Mouse (Mus musculus) monocyte, adult 5-6 weeks (primary cell): Measurements from ENCODE around the gene Allc. TPM values are rescaled to one million over a fixed set of nuclear protein-coding genes. Genes with fewer than 3 reads are reported as not detected.

Experiments used
- ATAC-seq: fragments of 153-309, 156-312 bp; replicated peaks from 2 replicates; pipeline ENCODE4 v1.8.0; 2017; ENCODE audit warnings: mild to moderate bottlenecking; ENCODE audit not compliant: low TSS enrichment, insufficient number of reproducible peaks, severe bottlenecking, poor library complexity, low FRiP score
- total RNA-seq: library from RNA; stranded (forward); fragments of 200-1000, 200-491, 200-594 nt; gene quantifications from 3 replicates; pipeline ENCODE4 v1.2.3, GENCODE M21; 2017

Allc gene
- total RNA-seq, 1 experiment from 2014 or later = not detected

DNA sequence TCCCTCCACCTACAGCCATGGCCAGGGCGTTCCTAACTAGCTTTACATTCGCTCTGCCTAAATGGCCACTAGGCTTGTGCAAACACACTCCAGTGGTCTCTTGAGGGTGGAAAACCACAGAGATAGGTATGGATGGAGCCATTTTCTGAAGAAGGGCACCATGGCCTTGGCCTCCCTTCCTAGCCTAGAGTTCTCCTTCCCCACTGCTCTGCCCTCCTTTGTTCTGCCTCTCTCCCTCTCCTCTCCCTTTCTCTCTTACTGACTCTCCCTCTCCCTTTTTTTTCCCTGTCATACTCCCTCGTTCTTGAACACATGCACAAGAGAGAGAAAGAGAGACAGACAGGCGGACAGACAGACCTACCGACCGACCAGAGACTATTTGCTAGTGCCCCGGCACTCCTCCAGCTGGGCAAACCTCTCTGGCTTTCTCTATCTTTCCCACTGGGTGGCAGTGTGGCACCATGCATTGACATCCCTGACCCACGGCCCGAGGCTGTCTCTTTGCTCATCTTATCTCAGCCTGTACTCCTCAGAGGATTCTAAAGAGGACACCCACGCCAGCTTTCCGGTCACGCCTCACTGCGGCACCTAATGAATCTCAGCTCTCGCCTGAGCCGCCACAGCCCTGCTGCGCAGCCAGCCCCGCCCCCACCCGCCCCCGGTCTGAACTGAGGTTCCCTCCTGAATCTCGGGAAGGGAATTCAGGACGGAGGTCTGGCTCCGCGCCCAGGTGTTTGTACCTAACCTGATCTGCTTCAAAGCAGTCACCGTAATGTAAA is 7.0 kb upstream of the Allc start:
- no peak for ATAC-seq

DNA sequence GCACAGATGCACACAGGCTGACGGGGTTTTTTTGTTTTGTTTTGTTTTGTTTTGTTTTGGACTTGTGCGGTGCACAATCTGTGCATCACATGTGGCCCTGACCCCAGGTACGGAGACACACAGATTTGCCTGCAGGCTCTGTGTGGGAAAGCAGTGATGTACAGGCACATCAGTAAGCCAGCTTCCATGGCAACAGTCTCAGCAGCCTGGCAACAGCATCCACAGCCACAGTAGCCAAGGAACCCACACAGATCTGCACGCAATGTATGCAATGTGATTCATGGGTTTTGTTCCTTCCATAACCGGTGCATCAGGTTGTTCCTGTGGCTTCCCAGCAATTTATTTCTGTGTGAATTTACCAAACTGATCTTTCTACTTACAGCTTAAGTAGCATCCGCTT is 5.6 kb upstream of the Allc start:
- no peak for ATAC-seq

DNA sequence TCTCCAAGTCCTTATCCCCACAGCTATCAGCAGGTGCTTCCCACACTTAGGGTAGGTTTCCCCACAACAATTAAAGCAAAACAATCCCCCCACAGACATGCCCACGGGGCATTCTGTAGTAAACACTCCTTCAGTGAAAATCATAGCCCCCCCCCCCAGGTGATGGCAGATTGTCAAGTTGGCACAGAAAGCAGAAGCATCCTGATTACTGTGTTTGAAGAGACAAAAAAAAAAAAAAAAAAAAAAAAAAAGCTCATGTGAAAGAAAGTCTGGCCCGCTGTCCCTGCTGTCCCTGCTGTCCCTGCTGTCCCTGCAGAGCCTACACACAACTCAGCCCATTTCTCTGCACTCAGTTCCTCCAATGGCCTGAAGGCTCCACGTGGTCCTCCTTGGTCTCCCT is 1.7 kb upstream of the Allc start:
- no peak for ATAC-seq

DNA sequence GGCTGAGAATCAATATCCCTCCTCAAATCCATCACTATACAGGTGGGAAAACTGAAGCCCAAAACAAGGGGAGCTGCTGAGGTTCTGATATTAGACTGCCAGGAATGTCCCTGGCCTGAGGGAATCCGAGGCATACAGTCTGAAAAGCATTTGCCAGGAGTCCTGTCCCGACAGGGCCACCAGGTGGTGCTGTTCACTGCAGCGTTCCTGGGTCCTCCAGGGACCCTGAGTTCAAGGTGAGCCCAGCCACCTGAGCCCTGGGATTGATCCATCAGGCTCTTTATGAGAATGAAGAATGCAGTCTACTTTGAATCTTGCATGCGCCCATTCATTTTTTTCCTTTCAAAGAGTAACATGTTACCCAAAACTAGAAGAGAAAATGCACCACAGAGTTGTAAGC is 3.2 kb downstream of the Allc start:
- ATAC-seq = no peak

DNA sequence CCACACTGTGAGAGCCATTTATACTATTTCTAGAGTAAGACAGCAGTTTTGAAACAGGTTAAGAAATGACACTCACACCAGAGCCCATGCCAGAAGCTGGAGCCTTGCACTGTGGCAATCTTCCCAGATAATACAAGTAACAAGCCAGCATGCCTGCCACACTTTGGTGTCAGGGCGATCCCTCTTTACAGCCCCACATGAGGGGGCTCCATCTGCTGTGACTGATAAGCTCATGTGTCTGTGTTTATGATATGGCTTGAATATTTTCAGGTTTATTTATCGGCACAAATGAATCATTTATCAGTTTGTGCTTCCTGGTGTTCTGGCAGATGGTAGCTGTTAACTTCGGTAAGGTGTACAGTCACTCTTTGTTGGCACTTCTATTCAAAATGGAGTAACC is 4.2 kb downstream of the Allc start:
- ATAC-seq = no peak

DNA sequence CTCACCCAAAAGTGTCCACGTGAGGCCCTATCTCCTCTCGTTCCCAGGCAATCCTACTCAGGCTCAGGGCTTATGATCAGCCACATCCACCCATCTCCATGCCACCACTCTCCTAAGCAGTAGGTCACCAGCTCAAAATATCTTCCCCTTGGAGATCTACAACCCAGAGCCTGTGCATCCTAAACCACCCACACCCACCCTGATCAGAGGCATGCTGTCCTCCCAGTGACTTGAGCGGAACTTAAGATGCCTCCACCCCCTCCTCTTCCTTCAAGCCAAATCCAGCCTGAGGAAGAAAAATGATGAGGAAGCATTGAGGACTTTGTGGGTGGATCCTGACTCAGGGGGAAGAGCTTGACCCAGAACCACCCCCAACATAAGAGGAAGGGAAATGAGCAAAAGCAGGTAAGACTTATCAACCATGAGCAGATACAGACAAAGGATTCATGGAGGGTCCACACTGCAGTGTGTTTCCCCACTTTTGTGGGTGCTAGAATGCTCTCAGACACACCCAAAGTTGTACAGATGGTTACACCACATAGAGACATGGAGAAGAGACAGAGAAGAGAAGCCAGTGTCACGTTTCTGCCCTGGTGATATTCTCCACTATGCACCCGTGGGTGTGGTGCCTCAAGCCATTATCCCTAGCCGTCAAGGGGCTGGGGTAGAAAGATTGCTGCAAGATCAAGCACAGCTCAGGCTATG is 6.8 kb downstream of the Allc start:
- no peak for ATAC-seq

DNA sequence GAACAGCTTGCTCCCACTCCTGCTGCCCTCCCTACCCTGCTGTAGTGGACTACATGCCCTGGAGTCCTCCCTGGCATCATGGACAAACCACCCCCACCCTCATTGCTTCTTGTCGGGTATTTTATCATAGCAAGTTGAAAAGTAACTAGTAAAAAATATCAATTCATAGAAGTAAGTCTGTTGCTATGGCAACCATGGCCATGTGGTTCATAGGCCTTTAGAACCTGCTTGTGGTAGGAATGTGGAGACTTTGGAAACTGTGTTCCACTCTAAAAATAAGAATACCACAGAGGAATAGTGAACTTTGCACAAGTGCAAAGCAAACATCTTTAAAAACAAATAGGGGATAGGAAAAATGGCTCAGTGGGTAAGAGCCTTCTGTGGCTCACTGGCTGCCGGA is 10.1 kb downstream of the Allc start:
- ATAC-seq = no peak

DNA sequence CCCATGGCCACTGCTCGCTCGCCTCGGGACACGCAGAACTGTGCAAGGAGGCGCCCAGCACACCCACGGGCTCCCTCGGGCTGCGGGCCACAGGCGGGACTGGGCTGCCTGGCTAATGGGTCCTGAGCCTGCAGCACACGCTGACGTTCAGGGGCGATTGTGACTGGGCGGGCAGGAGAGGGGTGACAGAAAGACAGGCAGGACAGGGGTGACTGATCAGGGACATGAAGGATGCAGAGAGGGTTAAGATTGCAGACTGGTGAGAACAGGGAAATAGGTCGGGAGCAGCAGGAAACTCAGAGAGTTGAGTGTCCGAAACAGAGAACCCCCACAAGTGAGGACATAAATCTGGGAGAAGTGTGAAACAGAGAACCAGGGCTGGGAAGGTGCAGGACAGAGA is 30.0 kb downstream of the Allc start, which contains the start of gene Dcdc2c:
Gene Dcdc2c (minus strand): TSS at position 101 of the 400 bp plus-strand sequence.
- no peak for ATAC-seq

DNA sequence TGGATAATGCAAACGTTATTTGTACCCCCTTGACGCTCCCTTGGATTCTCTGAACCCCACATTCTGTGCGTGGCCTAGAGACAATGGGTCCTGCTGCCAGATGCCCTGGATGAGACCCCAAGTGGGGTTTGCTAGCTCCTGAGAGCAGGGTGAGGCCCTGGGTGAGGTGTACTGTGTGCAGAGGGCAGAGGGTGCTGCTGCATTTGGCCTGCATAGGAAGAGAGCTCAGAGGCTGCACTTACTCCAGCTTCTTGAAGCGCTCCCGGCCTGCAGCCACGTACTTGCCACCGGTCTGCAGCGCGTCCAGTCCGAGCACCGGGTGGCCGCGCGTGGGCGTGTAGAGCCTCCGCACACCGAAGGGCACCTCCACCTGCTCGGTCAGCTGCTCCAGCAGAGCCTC is 30.5 kb downstream of the Allc start:
- no peak for ATAC-seq

DNA sequence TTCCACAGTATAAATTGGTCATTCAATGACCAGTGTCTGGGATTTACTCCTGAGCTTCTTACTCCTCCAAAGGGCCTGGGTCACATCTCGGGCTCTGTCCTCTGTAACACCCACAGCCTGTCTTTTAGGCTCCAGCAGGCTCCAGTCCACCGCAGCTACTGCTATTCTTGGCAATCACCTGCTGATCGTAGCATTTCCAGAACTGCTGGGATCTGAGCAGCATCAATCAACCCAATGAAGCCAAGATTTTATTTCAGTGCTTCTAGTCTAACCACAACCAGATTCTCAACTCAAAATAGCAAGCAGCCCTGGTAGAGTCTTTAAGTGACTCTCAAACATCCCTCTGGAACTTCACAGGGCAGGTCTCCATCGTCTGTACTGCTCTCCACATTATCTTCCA is 33.4 kb downstream of the Allc start:
- ATAC-seq = no peak

DNA sequence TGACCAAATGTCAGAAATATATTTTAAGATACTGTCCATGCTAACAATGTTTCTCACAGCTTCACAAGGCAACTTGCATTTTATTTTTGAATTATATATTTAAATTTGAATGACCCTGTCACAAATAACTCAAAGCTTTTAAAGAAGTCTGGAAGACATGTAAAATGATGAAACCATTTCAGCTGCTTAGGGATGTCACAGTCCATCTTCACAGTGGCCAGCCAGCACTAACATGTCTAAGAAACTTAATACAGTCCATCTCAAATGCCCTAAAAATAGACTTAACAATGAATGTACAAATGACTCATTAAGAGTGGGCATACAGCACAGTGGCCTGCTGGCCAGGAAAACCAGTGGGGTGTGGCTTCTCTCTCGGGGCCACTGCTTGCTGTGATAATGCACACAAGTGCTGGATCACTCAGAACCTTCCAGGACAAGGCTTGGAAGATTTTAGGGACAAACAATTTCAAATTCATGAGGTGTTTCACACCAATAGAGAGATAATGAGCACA is 68.0 kb downstream of the Allc start:
- ATAC-seq = no peak

DNA sequence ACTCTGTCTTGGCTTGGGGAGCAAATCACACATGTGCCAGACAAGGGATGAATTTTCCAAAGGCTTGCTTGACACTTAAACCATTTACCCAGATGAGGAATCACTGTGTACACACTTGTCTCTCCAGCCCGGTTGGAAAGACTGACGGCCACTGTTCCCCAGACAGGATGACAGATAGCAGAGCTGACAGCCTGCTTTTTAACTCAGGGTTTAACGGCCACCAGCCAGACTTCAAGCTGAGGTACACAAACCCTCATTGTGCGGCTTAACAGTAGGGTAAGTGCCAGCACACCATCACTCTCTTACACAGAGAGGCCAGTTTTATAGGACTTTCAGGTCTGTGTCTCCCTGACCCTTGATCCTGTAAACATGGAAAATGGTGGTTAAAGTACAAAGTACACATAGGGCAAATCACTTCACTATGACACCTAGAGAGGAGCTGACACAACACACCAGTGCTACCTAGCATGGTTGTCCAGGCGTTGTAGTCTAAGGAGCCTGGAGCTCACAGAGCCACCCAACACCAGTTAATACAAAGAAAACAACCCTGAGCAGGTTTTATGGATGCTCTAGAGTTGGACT is 72.5 kb downstream of the Allc start:
- no peak for ATAC-seq

Other genes with a start within 250 kb of the Allc start
- gene Dcdc2c, start 30.1 kb downstream of the Allc start, total RNA-seq = 0.39 TPM in 1 of 3 replicates, not detected in the others
- gene Colec11, start 40.9 kb upstream of the Allc start, total RNA-seq = not detected in 3 replicates
- gene Rps7, start 53.4 kb upstream of the Allc start, total RNA-seq = 1,908 to 2,689 TPM (median 2,348 TPM) in 3 replicates
- gene Rnaseh1, start 67.1 kb upstream of the Allc start, total RNA-seq = 11.4 to 33.2 TPM (median 23.3 TPM) in 3 replicates
- 2.1 to 9.3 TPM (median 4.4 TPM) in 3 replicates for gene Adi1, start 92.7 kb upstream of the Allc start, total RNA-seq
- gene Trappc12, start 167.9 kb upstream of the Allc start, total RNA-seq = 31.9 to 49.2 TPM (median 37.4 TPM) in 3 replicates
- 16.4 to 40.7 TPM (median 25.3 TPM) in 3 replicates for gene Eipr1, start 169.3 kb upstream of the Allc start, total RNA-seq